17 mouse cellular contexts compared by ENCODE assay signal in genomic region chr2:160321829-160322228, GRCm38 (mm10). TPM values are rescaled to one million over a fixed set of nuclear protein-coding genes. Genes with fewer than 3 reads are reported as not detected.
DNase-seq lines count a peak whose midpoint lies in the region; ATAC-seq lines count a peak whose summit lies in the region.
"Had no signal": no experiment of that assay in that cellular context is flagged by ENCODE, and none has a peak within 500 bp of the region (broad histone marks: within the 10 kb centered on the region; RNA-seq: fewer than 3 reads in every experiment).

No protein-coding gene starts in this region.

- WGBS in heart, embryonic 13.5 days = 27% methylated on average over 4 of the region's 4 CpGs

- no peaks in the 10 kb centered on the region for H3K9me3 ChIP-seq in heart, embryonic 13.5 days
- H3K9me3 ChIP-seq: neural tube, embryonic 13.5 days had no signal

- H3K4me3 ChIP-seq in heart, embryonic 13.5 days = no peak overlapping the region
- H3K4me3 ChIP-seq: heart, adult 2 months; neural tube, embryonic 13.5 days had no signal

- peak overlapping the region; percentile 36 for H3K4me2 ChIP-seq in heart, embryonic 13.5 days
- H3K4me2 ChIP-seq: neural tube, embryonic 13.5 days had no signal

- H3K4me1 ChIP-seq in heart, embryonic 13.5 days = peaks cover 27% of the 10 kb centered on the region

- ATAC-seq in heart, embryonic 13.5 days (ENCODE audit: extremely low read depth, insufficient number of reproducible peaks, low FRiP score, low TSS enrichment) = no peak
- ATAC-seq: forebrain, embryonic 16.5 days; hindbrain, postnatal 0 days; midbrain, embryonic 16.5 days had no signal

- intact Hi-C loops in heart, postnatal 36 days (cut with DNase I) = no loop called here

- H3K9ac ChIP-seq in heart, embryonic 13.5 days = no peak overlapping the region
- H3K9ac ChIP-seq: neural tube, embryonic 13.5 days had no signal

- H3K27ac ChIP-seq in heart, embryonic 13.5 days (replicated peaks) = no peak overlapping the region
- H3K27ac ChIP-seq: heart, adult 2 months; hindbrain, postnatal 0 days; neural tube, embryonic 13.5 days had no signal

- peak; percentile 42 to 65 for DNase-seq in heart, adult 18-20 months
- DNase-seq in heart, postnatal 36 days = no peak
- peak; percentile 4 for DNase-seq in retina, adult 2 months (ENCODE audit: low read depth, low spot score)
- no peak for DNase-seq in retina, embryonic 14.5 days (ENCODE audit: low spot score)
- no peak for DNase-seq in testis, postnatal 14 days (ENCODE audit: low spot score)
- no peak for DNase-seq in frontal cortex, postnatal 14 days (ENCODE audit: low spot score in 2 of 2)
- DNase-seq: liver; thymus, postnatal 36 days had no signal

- peaks cover 30% of the 10 kb centered on the region for H3K27me3 ChIP-seq in heart, embryonic 13.5 days (replicated peaks)
- H3K27me3 ChIP-seq: CH12.LX had no signal

- H3K36me3 ChIP-seq in heart, embryonic 13.5 days = no peaks in the 10 kb centered on the region
- H3K36me3 ChIP-seq: neural tube, embryonic 13.5 days had no signal

RNA-seq across cellular contexts. Expression of gene Gm826, which starts 12.1 kb away (rescaled TPM):
- total RNA-seq in heart, adult 18-20 months (2021) = 1 to 10 TPM; 7.7 to 8.2 TPM
- 1 to 10 TPM; 7.1 to 8.8 TPM for total RNA-seq in heart, postnatal 36 days (2021)
- 16.5 and 21.8 TPM in 2 replicates for polyA plus RNA-seq in heart, embryonic 13.5 days (2015; fragmentation: Nextera tagmentation; extraction: Ambion mirVana)
- total RNA-seq: common myeloid progenitor, adult 5-6 weeks; layer of hippocampus, adult 18-20 months had no signal
- polyA plus RNA-seq: forebrain, embryonic 16.5 days; hindbrain, postnatal 0 days; midbrain, embryonic 16.5 days; neural tube, embryonic 13.5 days had no signal

RNA-seq across cellular contexts. Expression of gene Mafb, which starts 45.0 kb away (rescaled TPM):
- 1 to 10 TPM; 8.6 to 9.5 TPM for total RNA-seq in heart, adult 18-20 months (2021)
- 10 to 100 TPM; 11.7 to 16.2 TPM for total RNA-seq in heart, postnatal 36 days (2021)
- 5.1 and 5.3 TPM in 2 replicates for polyA plus RNA-seq in heart, embryonic 13.5 days (2015; fragmentation: Nextera tagmentation; extraction: Ambion mirVana)
- total RNA-seq: common myeloid progenitor, adult 5-6 weeks had no signal

Comparison
In these comparisons a context has a peak if more than half of its experiments do, and no peak if none do; other contexts are left out.
1. DNase-seq: peak in heart, adult 18-20 months (2 of 2) and retina, adult 2 months (single experiment); none in heart, postnatal 36 days (0 of 2), retina, embryonic 14.5 days (single experiment), testis, postnatal 14 days (single experiment) and frontal cortex, postnatal 14 days (0 of 2).